In genomic region chr9:67270061-67270595, GRCm38 (mm10) we compare ENCODE assay signal across 12 mouse cellular contexts.
DNase-seq lines count a peak whose midpoint lies in the region; ATAC-seq and TF ChIP-seq lines count a peak whose summit lies in the region.
"Had no signal": no experiment of that assay in that cellular context is flagged by ENCODE, and none has a peak within 500 bp of the region (broad histone marks: within the 10 kb centered on the region; RNA-seq: fewer than 3 reads in every experiment).

No protein-coding gene starts in this region.

- no peaks in the 10 kb centered on the region for H3K9me3 ChIP-seq in heart, postnatal 0 days (replicated peaks; ENCODE audit: control insufficient read depth, low read length)
- H3K9me3 ChIP-seq in lung, embryonic 15.5 days: no peaks in the 10 kb centered on the region
- H3K9me3 ChIP-seq in embryonic facial prominence, embryonic 13.5 days: no peaks in the 10 kb centered on the region
- no peaks in the 10 kb centered on the region for H3K9me3 ChIP-seq in stomach, embryonic 14.5 days (ENCODE audit: control insufficient read depth, low read depth, low read length)
- H3K9me3 ChIP-seq: liver, embryonic 12.5 days had no signal

- no peaks in the 10 kb centered on the region for H3K27me3 ChIP-seq in heart, postnatal 0 days (ENCODE audit: control insufficient read depth, insufficient read depth, low read length)
- H3K27me3 ChIP-seq in lung, embryonic 15.5 days: peaks cover 2% of the 10 kb centered on the region; the same call in 1 of the 2 replicates
- no peaks in the 10 kb centered on the region for H3K27me3 ChIP-seq in embryonic facial prominence, embryonic 13.5 days
- no peaks in the 10 kb centered on the region for H3K27me3 ChIP-seq in stomach, embryonic 14.5 days (ENCODE audit: control insufficient read depth, insufficient read depth, low read length)
- H3K27me3 ChIP-seq: CH12.LX; liver, embryonic 12.5 days had no signal

- intact Hi-C loops in heart, postnatal 36 days (cut with DNase I): loop anchor here (5.0 kb wide), 1 partner anchor 223 kb away; the partner anchor contains the start of gene Tpm1
- intact Hi-C loops in left cerebral cortex, postnatal 36 days (cut with DNase I): no loop called here

- no peak overlapping the region for H3K9ac ChIP-seq in heart, postnatal 0 days (replicated peaks; ENCODE audit: low read depth, low read length)
- no peak overlapping the region for H3K9ac ChIP-seq in lung, embryonic 15.5 days
- no peak overlapping the region for H3K9ac ChIP-seq in embryonic facial prominence, embryonic 13.5 days
- H3K9ac ChIP-seq in stomach, embryonic 14.5 days (replicated peaks; ENCODE audit: low read depth, low read length): no peak overlapping the region
- H3K9ac ChIP-seq: liver, embryonic 12.5 days had no signal

- peak overlapping the region; percentile 80 for H3K27ac ChIP-seq in heart, postnatal 0 days (ENCODE audit: low read depth)
- H3K27ac ChIP-seq in lung, embryonic 15.5 days: peak overlapping the region; percentile 65
- peak overlapping the region; percentile 86 for H3K27ac ChIP-seq in embryonic facial prominence, embryonic 13.5 days
- peak overlapping the region; percentile 29; the same call in 1 of the 2 replicates for H3K27ac ChIP-seq in stomach, embryonic 14.5 days (ENCODE audit: low read length)
- H3K27ac ChIP-seq: liver, embryonic 12.5 days had no signal

- H3K36me3 ChIP-seq in heart, postnatal 0 days (replicated peaks; ENCODE audit: control insufficient read depth, insufficient read depth, low read length): 0 out of 2 replicates have a peak, but pooled peaks cover 4% of the 10 kb centered on the region
- no peaks in the 10 kb centered on the region for H3K36me3 ChIP-seq in lung, embryonic 15.5 days
- no peaks in the 10 kb centered on the region for H3K36me3 ChIP-seq in embryonic facial prominence, embryonic 13.5 days
- no peaks in the 10 kb centered on the region for H3K36me3 ChIP-seq in stomach, embryonic 14.5 days (ENCODE audit: control insufficient read depth, insufficient read depth, low read length)
- H3K36me3 ChIP-seq: liver, embryonic 12.5 days had no signal

- ATAC-seq in heart, postnatal 0 days (ENCODE audit: insufficient read depth, low read depth): peak; percentile 7; the same call in 1 of the 2 replicates
- ATAC-seq in lung, embryonic 15.5 days (ENCODE audit: borderline replicate concordance, extremely low read depth, low FRiP score, low TSS enrichment): no peak
- ATAC-seq in embryonic facial prominence, embryonic 13.5 days (ENCODE audit: insufficient number of reproducible peaks, insufficient read depth, low FRiP score, low TSS enrichment, low read depth): no peak
- no peak for ATAC-seq in stomach, embryonic 14.5 days (ENCODE audit: insufficient number of reproducible peaks, insufficient read depth, low FRiP score, low read depth)
- ATAC-seq: activated CD4-positive, CD25-positive, alpha-beta regulatory T cell, adult 4 months; liver, embryonic 12.5 days had no signal

- TF ChIP-seq EP300 in heart, postnatal 0 days (IDR thresholded peaks at IDR 0.05; ENCODE audit: low read depth): no peak

- peak; percentile 57 for DNase-seq in heart, postnatal 0 days (ENCODE audit: low spot score)
- DNase-seq in heart, postnatal 36 days: no peak
- no peak for DNase-seq in lung, postnatal 4 days
- no peak for DNase-seq in left cerebral cortex, postnatal 36 days (ENCODE audit: low spot score in 2 of 2)
- no peak for DNase-seq in cerebellum, adult 9-10 months
- DNase-seq: cerebellum, adult 11-12 months had no signal

- peaks cover 28% of the 10 kb centered on the region for H3K4me1 ChIP-seq in heart, postnatal 0 days (ENCODE audit: control insufficient read depth, insufficient read depth)
- H3K4me1 ChIP-seq in lung, embryonic 15.5 days: peaks cover 47% of the 10 kb centered on the region
- peaks cover 67% of the 10 kb centered on the region for H3K4me1 ChIP-seq in embryonic facial prominence, embryonic 13.5 days
- peaks cover 16% of the 10 kb centered on the region; the same call in 1 of the 2 replicates for H3K4me1 ChIP-seq in stomach, embryonic 14.5 days (ENCODE audit: control insufficient read depth, insufficient read depth, low read length)
- H3K4me1 ChIP-seq: liver, embryonic 12.5 days had no signal

- H3K4me3 ChIP-seq in heart, postnatal 0 days (ENCODE audit: low read depth, low read length): no peak overlapping the region
- no peak overlapping the region for H3K4me3 ChIP-seq in lung, embryonic 15.5 days
- H3K4me3 ChIP-seq in embryonic facial prominence, embryonic 13.5 days: no peak overlapping the region
- no peak overlapping the region for H3K4me3 ChIP-seq in stomach, embryonic 14.5 days (ENCODE audit: low read depth, low read length)
- H3K4me3 ChIP-seq: liver, embryonic 12.5 days had no signal

- no peak overlapping the region for H3K4me2 ChIP-seq in heart, postnatal 0 days (ENCODE audit: low read depth, low read length)
- no peak overlapping the region for H3K4me2 ChIP-seq in lung, embryonic 15.5 days
- no peak overlapping the region for H3K4me2 ChIP-seq in embryonic facial prominence, embryonic 13.5 days
- no peak overlapping the region for H3K4me2 ChIP-seq in stomach, embryonic 14.5 days (replicated peaks; ENCODE audit: low read depth, low read length)
- H3K4me2 ChIP-seq: liver, embryonic 12.5 days had no signal

- no peak for TF ChIP-seq CTCF in heart, postnatal 0 days (IDR thresholded peaks at IDR 0.05; ENCODE audit: low read depth)

- 58% methylated on average over 7 of the region's 7 CpGs for WGBS in heart, postnatal 0 days
- 42% methylated on average over 7 of the region's 7 CpGs for WGBS in lung, embryonic 15.5 days
- WGBS in embryonic facial prominence, embryonic 13.5 days: 70% methylated on average over 7 of the region's 7 CpGs
- WGBS in stomach, embryonic 14.5 days: 68% methylated on average over 7 of the region's 7 CpGs

Comparison
In these comparisons a context has a peak if more than half of its experiments do, and no peak if none do; other contexts are left out.
1. H3K27ac ChIP-seq: peak in every context shown above with its lines; median percentile 86 in embryonic facial prominence, embryonic 13.5 days; 80 in heart, postnatal 0 days; 65 in lung, embryonic 15.5 days; 29 in stomach, embryonic 14.5 days.